Mouse (Mus musculus) neural tube, embryonic 11.5 days (tissue): ENCODE measurements around the gene Gm49383. TPM values are rescaled to one million over a fixed set of nuclear protein-coding genes. Genes with fewer than 3 reads are reported as not detected.
A peak's percentile ranks its signal among the peaks of the same experiment; 100 is the strongest.

Experiments used
- ATAC-seq: fragments of 200-750 bp; cut with Nextera tagmentation; 2 replicates; pipeline ENCODE4 v1.8.0; 2017; ENCODE audit warnings: moderate number of reproducible peaks, mild to moderate bottlenecking, moderate TSS enrichment, moderate library complexity; ENCODE audit not compliant: insufficient read depth, low FRiP score, low TSS enrichment
- DNase-seq: peaks from one replicate; pipeline ENCODE4 v3.0.0-alpha.2; 2015; ENCODE audit warnings: low spot score
- H3K27ac ChIP-seq: fragments of 300-500 bp; sonication (generic); 2 replicates; pipeline ENCODE4 v1.5.1; 2014; ENCODE audit warnings: low read depth, mild to moderate bottlenecking, low read length
- H3K27me3 ChIP-seq: fragments of 300-500 bp; sonication (generic); 2 replicates; pipeline ENCODE4 v1.6.1; 2014; ENCODE audit warnings: mild to moderate bottlenecking, low read length, mixed read lengths; ENCODE audit not compliant: control insufficient read depth, insufficient read depth
- H3K36me3 ChIP-seq: fragments of 300-500 bp; sonication (generic); 2 replicates; pipeline ENCODE4 v1.6.1; 2014; ENCODE audit warnings: mild to moderate bottlenecking, low read length, moderate library complexity, mixed read lengths; ENCODE audit not compliant: control insufficient read depth, insufficient read depth
- H3K4me1 ChIP-seq: fragments of 300-500 bp; sonication (generic); 2 replicates; pipeline ENCODE4 v1.6.1; 2014; ENCODE audit warnings: low read length, mixed read lengths; ENCODE audit not compliant: control insufficient read depth, insufficient read depth
- H3K4me2 ChIP-seq: fragments of 300-500 bp; sonication (generic); 2 replicates; pipeline ENCODE4 v1.6.1; 2014; ENCODE audit warnings: low read depth, mild to moderate bottlenecking, moderate library complexity
- H3K4me3 ChIP-seq: fragments of 300-500 bp; sonication (generic); 2 replicates; pipeline ENCODE4 v1.5.1; 2014; ENCODE audit warnings: low read depth, low read length
- H3K9ac ChIP-seq: fragments of 300-500 bp; sonication (generic); 2 replicates; pipeline ENCODE4 v1.6.1; 2014; ENCODE audit warnings: mild to moderate bottlenecking, low read length
- H3K9me3 ChIP-seq: fragments of 300-500 bp; sonication (generic); 2 replicates; pipeline ENCODE4 v1.6.1; 2016; ENCODE audit warnings: low read length; ENCODE audit not compliant: control insufficient read depth
- WGBS: fragments of 180-500 bp; shearing (Covaris S2); extraction: QIAGEN DNeasy Blood & Tissue Kit; methylation state at CpG from one replicate; pipeline ENCODE4 v1.1.7; 2014; 5-methylcytosine and 5-hydroxymethylcytosine counted together
- polyA plus RNA-seq: library from polyadenylated mRNA; unstranded; fragments of >200 nt; fragmentation: Nextera tagmentation; extraction: Ambion mirVana; gene quantifications from 2 replicates; pipeline ENCODE4 v1.2.1, GENCODE M21; 2014

Gene Gm49383
- polyA plus RNA-seq, 1 experiment from 2014 or later, result 36.3 TPM

DNA sequence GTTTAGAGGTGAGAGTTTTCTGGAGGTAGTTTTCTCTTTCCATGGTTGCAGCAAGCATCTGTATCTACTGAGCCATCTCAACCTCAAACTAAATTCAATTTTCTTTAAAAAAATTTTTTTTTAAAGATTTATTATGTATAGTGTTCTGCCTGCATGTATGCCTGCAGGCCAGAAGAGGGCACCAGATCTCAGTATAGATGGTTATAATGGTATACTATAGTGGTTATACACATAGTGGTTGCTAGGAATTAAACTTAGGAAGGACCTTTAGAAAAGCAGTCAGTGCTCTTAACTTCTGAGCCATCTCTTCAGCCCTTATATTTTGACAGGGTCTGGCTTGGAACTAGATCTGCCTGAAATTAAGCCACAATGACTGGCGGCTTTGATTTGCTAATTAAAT, 6.4 kb downstream of the Gm49383 start:
- no peak overlapping the region for H3K4me3 ChIP-seq
- H3K27ac ChIP-seq, result no peak overlapping the region
- no peak overlapping the region for H3K4me2 ChIP-seq
- H3K4me1 ChIP-seq, result peaks cover 5% of the 10 kb centered on the region
- H3K27me3 ChIP-seq, result no peaks in the 10 kb centered on the region
- H3K9me3 ChIP-seq, result no peaks in the 10 kb centered on the region
- no peak overlapping the region for H3K9ac ChIP-seq
- ATAC-seq, result no peak
- 92% methylated on average over 1 of the region's 1 CpGs for WGBS
- no peaks in the 10 kb centered on the region; the same call in 1 of the 2 replicates for H3K36me3 ChIP-seq
- no peak for DNase-seq

DNA sequence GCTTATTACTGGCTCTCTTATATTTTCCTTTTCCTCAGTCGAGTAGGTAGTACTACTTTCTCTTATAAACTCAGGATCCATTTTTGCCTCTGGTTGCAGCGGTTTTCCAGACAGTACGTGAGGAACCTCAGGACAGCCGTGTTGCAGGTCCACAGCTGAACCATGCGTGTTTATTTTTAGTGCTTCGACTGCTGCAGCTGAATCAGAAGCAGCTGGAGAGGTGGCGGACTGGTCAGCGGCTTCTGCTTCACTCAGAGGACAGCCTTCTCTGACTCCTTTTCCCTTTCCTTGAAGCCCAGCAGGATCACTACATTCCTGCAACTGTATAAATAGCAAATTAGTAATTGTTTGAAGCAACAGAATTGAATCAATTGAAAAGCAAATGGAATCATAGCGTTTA, 6.8 kb downstream of the Gm49383 start:
- no peak for DNase-seq
- H3K9me3 ChIP-seq, result no peaks in the 10 kb centered on the region
- H3K27ac ChIP-seq, result no peak overlapping the region
- no peaks in the 10 kb centered on the region for H3K27me3 ChIP-seq
- no peak for ATAC-seq
- H3K36me3 ChIP-seq, result no peaks in the 10 kb centered on the region; the same call in 1 of the 2 replicates
- no peak overlapping the region for H3K4me3 ChIP-seq
- WGBS, result 92% methylated on average over 9 of the region's 9 CpGs
- peaks cover 10% of the 10 kb centered on the region for H3K4me1 ChIP-seq
- no peak overlapping the region for H3K4me2 ChIP-seq
- no peak overlapping the region for H3K9ac ChIP-seq

DNA sequence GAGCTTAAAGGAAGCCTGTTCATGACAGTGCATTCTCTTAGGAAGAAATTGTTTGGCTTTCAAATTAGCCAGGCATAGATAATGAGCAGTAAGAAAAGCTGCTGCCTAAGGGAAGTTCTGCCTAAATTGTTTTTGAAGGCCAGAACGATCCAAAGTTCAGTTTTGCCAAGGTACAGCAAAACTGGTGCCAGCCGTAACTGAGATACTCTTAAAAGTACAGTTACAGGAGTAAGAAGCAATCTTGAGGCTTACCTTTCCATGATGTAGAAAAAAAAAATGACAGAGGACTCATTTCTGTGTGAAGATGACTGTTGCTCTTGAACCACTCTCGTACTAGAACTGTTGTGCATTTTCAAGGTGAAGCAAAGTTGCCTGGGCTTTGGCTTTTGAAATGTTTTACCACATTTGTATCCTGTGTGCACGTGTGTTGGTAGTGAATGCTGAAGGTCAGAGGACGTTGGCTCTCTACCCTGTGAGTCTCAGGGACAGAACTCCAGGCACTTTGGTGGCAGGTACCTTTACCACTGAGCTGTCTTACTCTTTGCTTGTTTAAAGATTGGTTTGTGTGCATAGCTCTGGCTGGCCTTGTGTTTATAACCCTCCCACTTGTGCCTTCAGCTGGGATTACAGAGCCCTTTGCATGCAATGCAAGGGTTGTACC, 10.0 kb downstream of the Gm49383 start:
- Histone ChIP-seq H3K9ac (no peak overlapping the region), H3K36me3 (no peaks in the 10 kb centered on the region; the same call in 1 of the 2 replicates)
- 77% methylated on average over 5 of the region's 5 CpGs for WGBS

DNA sequence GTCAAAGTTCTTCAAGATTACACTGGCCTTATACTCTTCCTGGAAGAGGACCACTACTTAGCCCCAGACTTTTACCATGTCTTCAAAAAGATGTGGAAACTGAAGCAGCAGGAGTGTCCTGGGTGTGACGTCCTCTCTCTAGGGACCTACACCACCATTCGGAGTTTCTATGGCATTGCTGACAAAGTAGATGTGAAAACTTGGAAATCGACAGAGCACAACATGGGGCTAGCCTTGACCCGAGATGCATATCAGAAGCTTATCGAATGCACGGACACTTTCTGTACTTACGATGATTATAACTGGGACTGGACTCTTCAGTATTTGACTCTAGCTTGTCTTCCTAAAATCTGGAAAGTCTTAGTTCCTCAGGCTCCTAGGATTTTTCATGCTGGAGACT, 11.5 kb downstream of the Gm49383 start:
- Histone ChIP-seq H3K36me3 (no peaks in the 10 kb centered on the region), H3K4me2 (peak overlapping the region; percentile 92), H3K27me3 (no peaks in the 10 kb centered on the region), H3K9ac (peak overlapping the region; percentile 88), H3K4me1 (peaks cover 13% of the 10 kb centered on the region), H3K9me3 (no peaks in the 10 kb centered on the region), H3K4me3 (peak overlapping the region; percentile 86), H3K27ac (no peak overlapping the region)
- ATAC-seq, result no peak
- DNase-seq, result no peak
- 76% methylated on average over 7 of the region's 7 CpGs for WGBS

More for the DNA sequence above, 10.0 kb downstream of the Gm49383 start:
- no peak for DNase-seq
- H3K4me1 ChIP-seq, result peaks cover 13% of the 10 kb centered on the region
- no peak for ATAC-seq
- H3K9me3 ChIP-seq, result no peaks in the 10 kb centered on the region
- H3K27ac ChIP-seq, result no peak overlapping the region
- H3K4me3 ChIP-seq, result no peak overlapping the region
- H3K27me3 ChIP-seq, result no peaks in the 10 kb centered on the region
- no peak overlapping the region for H3K4me2 ChIP-seq

DNA sequence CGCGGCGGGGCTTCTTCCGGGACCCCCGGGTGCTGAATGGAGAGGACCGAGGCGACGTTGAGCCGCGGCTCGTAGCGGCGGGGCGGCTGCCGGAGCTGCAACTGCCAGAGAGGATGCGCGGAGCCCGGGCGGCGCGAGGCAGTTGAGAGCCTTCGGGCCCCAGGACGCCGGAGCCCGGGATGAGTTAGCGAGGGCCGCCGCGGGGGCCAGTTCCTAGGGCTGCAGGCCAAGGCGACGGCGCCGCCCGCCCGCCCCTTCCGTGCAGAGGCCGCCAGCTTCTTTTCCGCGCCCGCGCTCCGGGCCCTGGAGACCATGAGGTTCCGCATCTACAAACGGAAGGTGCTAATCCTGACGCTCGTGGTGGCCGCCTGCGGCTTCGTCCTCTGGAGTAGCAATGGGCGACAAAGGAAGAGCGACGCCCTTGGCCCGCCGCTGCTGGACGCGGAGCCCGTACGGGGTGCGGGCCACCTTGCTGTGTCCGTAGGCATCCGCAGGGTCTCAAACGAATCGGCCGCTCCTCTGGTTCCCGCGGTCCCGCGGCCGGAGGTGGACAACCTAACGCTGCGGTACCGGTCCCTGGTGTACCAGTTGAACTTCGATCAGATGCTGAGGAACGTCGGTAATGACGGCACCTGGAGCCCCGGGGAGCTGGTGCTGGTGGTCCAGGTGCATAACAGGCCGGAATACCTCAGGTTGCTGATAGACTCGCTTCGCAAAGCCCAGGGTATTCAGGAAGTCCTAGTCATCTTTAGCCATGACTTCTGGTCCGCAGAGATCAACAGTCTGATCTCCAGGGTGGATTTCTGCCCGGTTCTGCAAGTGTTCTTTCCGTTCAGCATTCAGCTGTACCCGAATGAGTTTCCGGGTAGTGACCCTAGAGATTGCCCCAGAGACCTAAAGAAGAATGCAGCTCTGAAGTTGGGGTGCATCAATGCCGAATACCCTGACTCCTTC, 12.3 kb downstream of the Gm49383 start:
- peak overlapping the region; percentile 86 for H3K4me3 ChIP-seq
- H3K9ac ChIP-seq, result peak overlapping the region; percentile 88
- H3K36me3 ChIP-seq, result no peaks in the 10 kb centered on the region
- H3K9me3 ChIP-seq, result no peaks in the 10 kb centered on the region
- peak overlapping the region; percentile 86 for H3K27ac ChIP-seq
- ATAC-seq, result peak; percentile 58
- H3K27me3 ChIP-seq, result no peaks in the 10 kb centered on the region
- 2% methylated on average over 77 of the region's 86 CpGs for WGBS
- H3K4me1 ChIP-seq, result peaks cover 13% of the 10 kb centered on the region
- H3K4me2 ChIP-seq, result peak overlapping the region; percentile 92
- peak; percentile 63 for DNase-seq

DNA sequence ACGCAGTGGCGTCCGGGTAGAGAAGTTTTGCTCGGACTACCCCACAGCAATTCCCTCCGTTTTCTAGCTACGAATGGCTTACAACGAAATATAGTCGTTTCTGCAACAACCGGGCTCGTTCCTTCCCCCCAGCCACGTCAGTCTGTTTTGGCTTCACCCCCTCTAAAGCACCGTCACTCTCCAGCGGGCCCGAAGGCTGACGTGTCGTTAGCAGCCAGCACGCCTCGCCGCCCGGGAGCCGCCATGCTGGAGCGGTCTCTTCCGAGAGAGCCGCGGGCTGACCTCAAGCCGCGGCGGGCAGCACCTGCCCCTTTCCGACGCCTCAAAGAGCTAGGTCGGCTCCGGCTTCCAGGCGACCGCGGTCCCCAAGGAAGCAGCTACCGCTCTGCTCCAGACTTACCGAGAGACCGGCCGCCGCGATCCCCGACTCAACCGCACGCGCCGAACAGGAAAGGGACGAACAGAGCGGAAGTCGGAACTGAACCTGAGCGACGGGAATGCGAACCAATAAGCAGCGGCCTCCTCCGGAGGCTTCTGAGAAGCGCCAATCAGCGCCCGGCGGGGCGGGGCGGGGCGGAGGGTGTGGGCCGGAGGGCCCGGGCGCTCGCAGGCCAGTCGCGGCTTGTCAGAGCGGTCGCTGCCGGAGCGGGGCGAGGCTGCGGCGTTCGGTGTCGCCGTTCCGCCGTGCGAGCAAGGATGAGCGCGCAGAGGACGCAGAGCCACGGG, 13.2 kb downstream of the Gm49383 start, which contains the start of the genes Rpl36al and Mgat2:
Rpl36al (minus strand) TSS at position 501 of the 726 bp plus-strand sequence.
Mgat2 (plus strand) TSS at position 575 of the 726 bp plus-strand sequence.
- no peaks in the 10 kb centered on the region for H3K36me3 ChIP-seq

DNA sequence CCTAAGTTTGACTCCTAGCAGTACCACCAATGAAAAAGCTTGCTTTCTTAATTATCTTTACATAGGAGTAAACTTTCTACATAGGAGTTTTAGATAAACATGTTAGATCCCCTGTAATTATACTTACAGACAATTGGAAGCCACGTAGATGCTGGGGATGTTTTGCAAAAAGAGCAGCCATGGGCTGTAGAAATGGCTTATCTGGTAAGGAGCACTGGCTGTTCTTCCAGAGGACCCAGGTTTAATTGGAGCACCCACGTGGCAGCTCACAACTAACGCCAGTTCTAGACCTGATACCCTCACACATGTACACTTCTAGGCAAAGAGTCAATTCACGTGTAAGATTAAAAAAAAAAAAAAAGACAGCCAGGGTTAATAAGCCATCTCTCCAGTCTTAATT, 15.1 kb downstream of the Gm49383 start:
- H3K27me3 ChIP-seq, result no peaks in the 10 kb centered on the region
- no peak overlapping the region for H3K27ac ChIP-seq
- no peaks in the 10 kb centered on the region for H3K36me3 ChIP-seq
- no peak overlapping the region for H3K9ac ChIP-seq
- H3K4me2 ChIP-seq, result no peak overlapping the region
- DNase-seq, result no peak
- no peaks in the 10 kb centered on the region for H3K9me3 ChIP-seq
- WGBS, result 91% methylated on average over 4 of the region's 4 CpGs
- no peak for ATAC-seq
- H3K4me3 ChIP-seq, result no peak overlapping the region
- H3K4me1 ChIP-seq, result peaks cover 12% of the 10 kb centered on the region

More for the DNA sequence above, 13.2 kb downstream of the Gm49383 start, which contains the start of the genes Rpl36al and Mgat2:
- under 1% methylated on average over 80 of the region's 84 CpGs for WGBS
- Histone ChIP-seq H3K4me3 (peak within 1 kb of the TSS; percentile 86), H3K4me2 (peak within 1 kb of the TSS; percentile 92), H3K9me3 (no peaks in the 10 kb centered on the region), H3K27me3 (no peaks in the 10 kb centered on the region), H3K9ac (peak within 1 kb of the TSS; percentile 88), H3K4me1 (peaks cover 13% of the 10 kb centered on the region), H3K27ac (peak within 1 kb of the TSS; percentile 86)
- DNase-seq (peak; percentile 99), ATAC-seq (peak; percentile 100)

DNA sequence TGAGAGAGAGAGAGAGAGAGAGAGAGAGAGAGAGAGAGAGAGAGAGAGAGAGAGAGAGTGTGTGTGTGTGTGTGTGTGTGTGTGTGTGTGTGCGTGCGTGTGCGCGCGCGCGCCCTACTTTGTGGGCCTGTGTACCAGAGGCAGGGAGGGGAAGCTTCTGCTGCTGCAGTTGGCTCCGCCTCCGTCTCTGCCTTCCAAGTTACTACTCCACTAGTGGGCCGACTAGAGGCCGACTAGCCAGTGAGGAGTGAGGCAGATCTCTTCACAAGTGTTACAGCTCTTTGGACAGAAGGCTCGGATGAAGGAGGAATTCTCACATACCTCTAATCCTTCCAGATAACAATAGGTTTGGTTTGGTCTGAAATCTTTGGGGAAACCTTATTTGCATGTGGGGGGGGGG, 17.5 kb downstream of the Gm49383 start:
- no peak for ATAC-seq
- no peak overlapping the region for H3K9ac ChIP-seq
- peaks cover 2% of the 10 kb centered on the region; the same call in 1 of the 2 replicates for H3K4me1 ChIP-seq
- DNase-seq, result no peak
- no peaks in the 10 kb centered on the region for H3K27me3 ChIP-seq
- H3K36me3 ChIP-seq, result peaks cover 2% of the 10 kb centered on the region
- H3K4me3 ChIP-seq, result no peak overlapping the region
- no peak overlapping the region for H3K27ac ChIP-seq
- 63% methylated on average over 12 of the region's 12 CpGs for WGBS
- H3K4me2 ChIP-seq, result no peak overlapping the region
- no peaks in the 10 kb centered on the region for H3K9me3 ChIP-seq
